Mouse (Mus musculus) forebrain, embryonic 15.5 days (tissue): Measurements from ENCODE around the gene Angpt4. TPM values are rescaled to one million over a fixed set of nuclear protein-coding genes. Genes with fewer than 3 reads are reported as not detected.

Experiments used
- ATAC-seq: fragments of 200-750 bp; cut with Nextera tagmentation; replicated peaks from 2 replicates; pipeline ENCODE4 v1.8.0; 2017; ENCODE audit warnings: mild to moderate bottlenecking, moderate TSS enrichment, moderate library complexity
- H3K27ac ChIP-seq: fragments of 300-500 bp; sonication (generic); replicated peaks from 2 replicates; pipeline ENCODE4 v1.5.1; 2015; ENCODE audit warnings: mild to moderate bottlenecking, inconsistent platforms
- H3K27me3 ChIP-seq: fragments of 300-500 bp; sonication (generic); 2 replicates; pipeline ENCODE4 v1.6.1; 2015; ENCODE audit warnings: inconsistent platforms
- H3K36me3 ChIP-seq: fragments of 300-500 bp; sonication (generic); 2 replicates; pipeline ENCODE4 v1.6.1; 2015; ENCODE audit warnings: mild to moderate bottlenecking, inconsistent platforms
- H3K4me1 ChIP-seq: fragments of 300-500 bp; sonication (generic); 2 replicates; pipeline ENCODE4 v1.6.1; 2015; ENCODE audit warnings: inconsistent platforms
- H3K4me2 ChIP-seq: fragments of 300-500 bp; sonication (generic); replicated peaks from 2 replicates; pipeline ENCODE4 v1.6.1; 2015; ENCODE audit warnings: mild to moderate bottlenecking, inconsistent platforms
- H3K4me3 ChIP-seq: fragments of 300-500 bp; sonication (generic); 2 replicates; pipeline ENCODE4 v1.5.1; 2015; ENCODE audit warnings: mild to moderate bottlenecking, inconsistent platforms
- H3K9ac ChIP-seq: fragments of 300-500 bp; sonication (generic); replicated peaks from 2 replicates; pipeline ENCODE4 v1.6.1; 2015; ENCODE audit warnings: mild to moderate bottlenecking, inconsistent platforms
- H3K9me3 ChIP-seq: fragments of 300-500 bp; sonication (generic); 2 replicates; pipeline ENCODE4 v1.6.1; 2016; ENCODE audit warnings: inconsistent platforms
- WGBS: fragments of 180-500 bp; shearing (Covaris S2); methylation state at CpG from one replicate; pipeline ENCODE4 v1.1.7; 2015; ENCODE audit warnings: mixed read lengths; 5-methylcytosine and 5-hydroxymethylcytosine counted together
- polyA plus RNA-seq: library from polyadenylated mRNA; unstranded; fragments of >200 nt; fragmentation: Nextera tagmentation; extraction: Ambion mirVana; gene quantifications from 2 replicates; pipeline ENCODE4 v1.2.1, GENCODE M21; 2015

Gene Angpt4
- polyA plus RNA-seq, 1 experiment from 2014 or later: not detected

GRCm38 (mm10) chr2:151968451-151968850 lies 57.4 kb downstream of the Angpt4 start:
- Histone ChIP-seq H3K36me3 (no peaks in the 10 kb centered on the region), H3K4me1 (peaks cover 74% of the 10 kb centered on the region), H3K9me3 (no peaks in the 10 kb centered on the region), H3K4me2 (peak overlapping the region; percentile 81; the same call in 1 of the 2 replicates), H3K9ac (no peak overlapping the region), H3K4me3 (no peak overlapping the region), H3K27me3 (no peaks in the 10 kb centered on the region), H3K27ac (no peak overlapping the region)
- 76% methylated on average over 8 of the region's 8 CpGs for WGBS
- ATAC-seq: no peak

- Histone ChIP-seq H3K9ac (no peak overlapping the region), H3K4me3 (0 out of 2 replicates have a peak overlapping the region, but pooled peaks have one; percentile 48), H3K4me2 (peak overlapping the region; percentile 81), H3K4me1 (peaks cover 76% of the 10 kb centered on the region), H3K27me3 (no peaks in the 10 kb centered on the region), H3K27ac (no peak overlapping the region), H3K9me3 (no peaks in the 10 kb centered on the region), H3K36me3 (no peaks in the 10 kb centered on the region)
- WGBS: 88% methylated on average over 7 of the region's 7 CpGs
- ATAC-seq: no peak
Measured at GRCm38 (mm10) chr2:151968986-151969385, 58.0 kb downstream of the Angpt4 start.

- peak overlapping the region; percentile 81 for H3K4me2 ChIP-seq
- H3K9me3 ChIP-seq: no peaks in the 10 kb centered on the region
- no peaks in the 10 kb centered on the region for H3K36me3 ChIP-seq
- no peak overlapping the region for H3K9ac ChIP-seq
- peaks cover 76% of the 10 kb centered on the region for H3K4me1 ChIP-seq
- peak overlapping the region; percentile 48; the same call in 1 of the 2 replicates for H3K4me3 ChIP-seq
- WGBS: 92% methylated on average over 6 of the region's 6 CpGs
- no peak for ATAC-seq
- no peaks in the 10 kb centered on the region for H3K27me3 ChIP-seq
- H3K27ac ChIP-seq: no peak overlapping the region
Measured at GRCm38 (mm10) chr2:151969396-151969795, 58.4 kb downstream of the Angpt4 start.

GRCm38 (mm10) chr2:151970191-151971172 lies 59.5 kb downstream of the Angpt4 start:
- H3K4me2 ChIP-seq: peak overlapping the region; percentile 81
- peak; percentile 92 for ATAC-seq
- H3K4me1 ChIP-seq: peaks cover 75% of the 10 kb centered on the region
- peak overlapping the region; percentile 48 for H3K4me3 ChIP-seq
- peak overlapping the region; percentile 69 for H3K9ac ChIP-seq
- H3K27ac ChIP-seq: peak overlapping the region; percentile 87
- no peaks in the 10 kb centered on the region for H3K9me3 ChIP-seq
- no peaks in the 10 kb centered on the region for H3K27me3 ChIP-seq
- WGBS: 39% methylated on average over 53 of the region's 53 CpGs
- no peaks in the 10 kb centered on the region for H3K36me3 ChIP-seq

- Histone ChIP-seq H3K4me1 (peaks cover 74% of the 10 kb centered on the region), H3K27me3 (no peaks in the 10 kb centered on the region), H3K9ac (no peak overlapping the region), H3K27ac (no peak overlapping the region), H3K36me3 (no peaks in the 10 kb centered on the region), H3K4me2 (no peak overlapping the region), H3K9me3 (no peaks in the 10 kb centered on the region), H3K4me3 (no peak overlapping the region)
- ATAC-seq: no peak
- 91% methylated on average over 5 of the region's 5 CpGs for WGBS
Measured at GRCm38 (mm10) chr2:151971748-151972147, 60.7 kb downstream of the Angpt4 start.

GRCm38 (mm10) chr2:151972880-151973594 lies 62.0 kb downstream of the Angpt4 start:
- Histone ChIP-seq H3K4me1 (peaks cover 68% of the 10 kb centered on the region), H3K9me3 (no peaks in the 10 kb centered on the region), H3K4me3 (peak overlapping the region; percentile 35), H3K4me2 (peak overlapping the region; percentile 55), H3K27ac (peak overlapping the region; percentile 20; the same call in 1 of the 2 replicates), H3K9ac (peak overlapping the region; percentile 42), H3K36me3 (no peaks in the 10 kb centered on the region), H3K27me3 (no peaks in the 10 kb centered on the region)
- ATAC-seq: 0 out of 2 replicates have a peak, but pooled peaks have one; percentile 18
- WGBS: 12% methylated on average over 23 of the region's 23 CpGs

- Histone ChIP-seq H3K9me3 (no peaks in the 10 kb centered on the region), H3K27ac (peak overlapping the region; percentile 20; the same call in 1 of the 2 replicates), H3K36me3 (no peaks in the 10 kb centered on the region), H3K27me3 (no peaks in the 10 kb centered on the region), H3K4me1 (peaks cover 68% of the 10 kb centered on the region), H3K4me2 (peak overlapping the region; percentile 55), H3K9ac (peak overlapping the region; percentile 42), H3K4me3 (peak overlapping the region; percentile 35)
- WGBS: 7% methylated on average over 36 of the region's 36 CpGs
- no peak for ATAC-seq
Measured at GRCm38 (mm10) chr2:151973595-151974562, 62.9 kb downstream of the Angpt4 start.

GRCm38 (mm10) chr2:151975295-151975694 lies 64.3 kb downstream of the Angpt4 start:
- Histone ChIP-seq H3K4me3 (no peak overlapping the region), H3K36me3 (no peaks in the 10 kb centered on the region), H3K27ac (no peak overlapping the region), H3K9ac (no peak overlapping the region), H3K27me3 (no peaks in the 10 kb centered on the region), H3K4me1 (peaks cover 65% of the 10 kb centered on the region), H3K9me3 (no peaks in the 10 kb centered on the region), H3K4me2 (no peak overlapping the region)
- ATAC-seq: no peak
- WGBS: 90% methylated on average over 5 of the region's 5 CpGs

GRCm38 (mm10) chr2:151976067-151976466 lies 65.1 kb downstream of the Angpt4 start:
- H3K27ac ChIP-seq: no peak overlapping the region
- no peak for ATAC-seq
- H3K4me1 ChIP-seq: peaks cover 60% of the 10 kb centered on the region
- no peak overlapping the region for H3K4me3 ChIP-seq
- no peak overlapping the region for H3K9ac ChIP-seq
- WGBS: 75% methylated on average over 3 of the region's 3 CpGs
- H3K27me3 ChIP-seq: no peaks in the 10 kb centered on the region
- H3K4me2 ChIP-seq: no peak overlapping the region
- no peaks in the 10 kb centered on the region for H3K9me3 ChIP-seq
- no peaks in the 10 kb centered on the region for H3K36me3 ChIP-seq

- H3K4me2 ChIP-seq: no peak overlapping the region; the same call in 1 of the 2 replicates
- H3K36me3 ChIP-seq: no peaks in the 10 kb centered on the region
- WGBS: 85% methylated on average over 4 of the region's 4 CpGs
- no peak overlapping the region for H3K27ac ChIP-seq
- H3K9ac ChIP-seq: 0 out of 2 replicates have a peak overlapping the region, but pooled peaks have one; percentile 5
- H3K27me3 ChIP-seq: no peaks in the 10 kb centered on the region
- H3K4me1 ChIP-seq: peaks cover 52% of the 10 kb centered on the region
- no peak overlapping the region for H3K4me3 ChIP-seq
- no peaks in the 10 kb centered on the region for H3K9me3 ChIP-seq
- ATAC-seq: no peak
Measured at GRCm38 (mm10) chr2:151977689-151978440, 66.9 kb downstream of the Angpt4 start.
